Mouse (Mus musculus) lung, adult 2 months (tissue): Measurements from ENCODE around the gene Ano9.

Source experiments
- CTCF ChIP-seq: fragments of 200-500 bp; IDR thresholded peaks from 2 replicates; pipeline ENCODE4 v1.5.1; 2011; ENCODE audit warnings: mild to moderate bottlenecking, low read length, control low read depth; ENCODE audit not compliant: insufficient read depth
- POLR2A ChIP-seq: fragments of 200-500 bp; IDR thresholded peaks from 2 replicates; pipeline ENCODE4 v1.6.1; 2011; ENCODE audit warnings: low read depth, mild to moderate bottlenecking, control low read depth, low read length, borderline replicate concordance; ENCODE audit errors: extremely low read depth

GRCm38 (mm10) chr7:141096649-141097056 lies 21.0 kb downstream of the Ano9 start:
- 0 out of 2 replicates have a peak, but pooled peaks have one; percentile 12 for TF ChIP-seq CTCF
- peak; percentile 46; the same call in 1 of the 2 replicates for TF ChIP-seq POLR2A
